19 mouse cellular contexts compared by ENCODE assay signal in genomic region chr17:49416228-49416627, GRCm38 (mm10).
"Had no signal": no experiment of that assay in that cellular context is flagged by ENCODE, and none has a peak within 500 bp of the region (broad histone marks: within the 10 kb centered on the region; RNA-seq: fewer than 3 reads in every experiment).

No protein-coding gene starts in this region.

- H3K36me3 ChIP-seq: liver, embryonic 13.5 days; neural tube, embryonic 13.5 days; stomach, embryonic 15.5 days had no signal

- H3K4me2 ChIP-seq: liver, embryonic 13.5 days; midbrain, embryonic 11.5 days; neural tube, embryonic 13.5 days; stomach, embryonic 15.5 days had no signal

- DNase-seq: kidney, adult 2 months; kidney, postnatal 25 days; layer of hippocampus, adult 9-11 months; layer of hippocampus, postnatal 36 days; liver, embryonic 13.5 days; lung, adult 2 months; lung, postnatal 14 days; lung, postnatal 4 days; midbrain, embryonic 14.5 days; retina, postnatal 1 day; right cerebral cortex, postnatal 25 days; spleen, adult 18-20 months; thymus, postnatal 25 days had no signal

- H3K27me3 ChIP-seq: neural tube, embryonic 13.5 days; stomach, embryonic 15.5 days had no signal

- H3K9me3 ChIP-seq: liver, embryonic 13.5 days; neural tube, embryonic 13.5 days; stomach, embryonic 15.5 days had no signal

- H3K4me1 ChIP-seq: liver, embryonic 13.5 days; neural tube, embryonic 13.5 days; stomach, embryonic 15.5 days had no signal

- H3K27ac ChIP-seq: kidney, postnatal 0 days; layer of hippocampus, adult 2 months; left cerebral cortex, adult 2 months; liver, embryonic 13.5 days; neural tube, embryonic 13.5 days; stomach, embryonic 15.5 days had no signal

- H3K4me3 ChIP-seq: layer of hippocampus, adult 2 months; left cerebral cortex, adult 2 months; liver, embryonic 13.5 days; neural tube, embryonic 13.5 days; stomach, embryonic 15.5 days had no signal

- H3K9ac ChIP-seq: liver, embryonic 13.5 days; neural tube, embryonic 13.5 days; stomach, embryonic 15.5 days had no signal
